Mouse (Mus musculus): ENCODE measurements at regions not wholly inside any gene's neighbourhood (a gene's known extent, or its start where the extent isn't known, plus 50 kb on each side); places are given as distances from the start of the nearest gene placed in this dataset.
A peak's percentile ranks its signal among the peaks of the same experiment; 100 is the strongest.

DNA sequence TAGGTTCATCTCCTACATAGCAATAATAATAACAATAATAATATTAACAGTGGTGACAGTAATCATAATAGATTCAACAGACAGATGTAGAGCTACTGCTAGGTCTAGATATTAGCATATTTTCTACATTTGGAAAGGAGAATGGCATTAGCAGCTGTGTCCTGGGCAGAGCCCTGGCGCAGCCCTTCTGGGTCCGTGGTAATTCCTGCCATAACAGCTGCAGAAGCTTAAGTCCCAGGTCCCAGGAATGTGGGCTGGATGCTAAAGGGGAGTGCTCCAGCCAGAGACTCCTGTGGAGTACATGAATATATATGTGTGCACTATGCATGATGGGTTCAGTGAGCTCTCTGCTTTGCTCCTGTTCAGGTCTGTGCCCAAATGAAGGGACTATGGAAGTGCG, 262.7 kb upstream of the Hs6st1 start:
- Histone ChIP-seq H3K4me1 (ENCODE audit: control insufficient read depth, insufficient read depth, low read length) (no peaks in the 10 kb centered on the region), H3K27ac (ENCODE audit: insufficient read depth, low read length) (no peak overlapping the region), H3K27me3 (ENCODE audit: control insufficient read depth, insufficient read depth, low read length) (no peaks in the 10 kb centered on the region), H3K4me3 (replicated peaks; ENCODE audit: insufficient read depth, low read depth, low read length) (no peak overlapping the region)
- TF ChIP-seq CTCF (IDR thresholded peaks at IDR 0.05; ENCODE audit: borderline replicate concordance, insufficient read depth, low read depth, low read length) (no peak), POLR2A (IDR thresholded peaks at IDR 0.05; ENCODE audit: borderline replicate concordance, insufficient read depth, low read length) (no peak)
- 75% methylated on average over 3 of the region's 3 CpGs for WGBS
- no peak for DNase-seq

DNA sequence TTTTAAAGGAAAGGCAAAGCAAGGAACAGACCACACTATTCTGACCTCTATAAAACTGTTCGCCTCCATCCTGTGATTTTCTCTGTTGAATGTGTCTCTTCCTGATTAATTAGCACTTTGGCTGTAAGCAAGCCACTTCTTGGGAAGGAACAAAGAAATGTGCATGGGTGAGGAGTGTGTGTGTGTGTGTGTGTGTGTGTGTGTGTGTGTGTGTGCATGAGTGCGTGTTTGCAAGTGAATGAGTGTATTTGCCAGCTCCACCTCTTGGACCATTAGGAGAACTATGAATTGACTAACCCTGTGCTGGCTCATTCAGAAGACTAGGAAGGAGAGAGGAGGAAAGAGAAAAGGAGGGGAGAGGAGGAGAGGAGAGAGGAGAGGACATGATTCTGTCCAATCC, 261.9 kb upstream of the Hs6st1 start:
- H3K4me1 ChIP-seq (ENCODE audit: control insufficient read depth, insufficient read depth, low read length) = peaks cover 1% of the 10 kb centered on the region; the same call in 1 of the 2 replicates
- TF ChIP-seq CTCF (IDR thresholded peaks at IDR 0.05; ENCODE audit: borderline replicate concordance, insufficient read depth, low read depth, low read length) = no peak
- TF ChIP-seq POLR2A (IDR thresholded peaks at IDR 0.05; ENCODE audit: borderline replicate concordance, insufficient read depth, low read length) = no peak
- H3K4me3 ChIP-seq (replicated peaks; ENCODE audit: insufficient read depth, low read depth, low read length) = no peak overlapping the region
- no peak for DNase-seq
- H3K27me3 ChIP-seq (ENCODE audit: control insufficient read depth, insufficient read depth, low read length) = no peaks in the 10 kb centered on the region
- no peak overlapping the region for H3K27ac ChIP-seq (ENCODE audit: insufficient read depth, low read length)
- 75% methylated on average over 2 of the region's 2 CpGs for WGBS

DNA sequence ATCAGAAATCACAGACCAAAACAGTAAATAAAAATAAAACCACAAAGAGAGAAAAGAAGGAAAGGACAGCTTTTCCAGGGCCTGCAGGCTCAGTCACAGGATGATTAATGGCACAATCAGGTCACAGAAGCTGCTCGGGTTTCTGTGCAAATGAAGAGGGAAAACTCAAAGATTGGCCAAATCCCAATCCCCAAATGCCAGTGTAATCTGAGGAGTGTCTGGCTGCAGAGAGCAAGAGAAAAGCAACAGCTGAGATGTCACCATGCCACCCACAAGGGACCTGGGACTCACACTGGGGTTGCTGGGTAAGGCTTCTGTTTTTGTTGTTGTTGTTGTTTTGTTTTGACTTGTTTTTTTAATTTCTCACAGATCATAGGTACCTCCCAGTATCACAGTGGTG, 261.5 kb upstream of the Hs6st1 start:
- Histone ChIP-seq H3K27ac (ENCODE audit: insufficient read depth, low read length) (no peak overlapping the region), H3K4me3 (replicated peaks; ENCODE audit: insufficient read depth, low read depth, low read length) (no peak overlapping the region), H3K27me3 (ENCODE audit: control insufficient read depth, insufficient read depth, low read length) (no peaks in the 10 kb centered on the region), H3K4me1 (ENCODE audit: control insufficient read depth, insufficient read depth, low read length) (peaks cover 4% of the 10 kb centered on the region)
- 3% methylated on average over 1 of the region's 1 CpGs for WGBS
- DNase-seq = peak in 1 of 2 experiments; percentile 4
- TF ChIP-seq POLR2A (IDR thresholded peaks at IDR 0.05; ENCODE audit: borderline replicate concordance, insufficient read depth, low read length) (no peak), CTCF (IDR thresholded peaks at IDR 0.05; ENCODE audit: borderline replicate concordance, insufficient read depth, low read depth, low read length) (no peak)

DNA sequence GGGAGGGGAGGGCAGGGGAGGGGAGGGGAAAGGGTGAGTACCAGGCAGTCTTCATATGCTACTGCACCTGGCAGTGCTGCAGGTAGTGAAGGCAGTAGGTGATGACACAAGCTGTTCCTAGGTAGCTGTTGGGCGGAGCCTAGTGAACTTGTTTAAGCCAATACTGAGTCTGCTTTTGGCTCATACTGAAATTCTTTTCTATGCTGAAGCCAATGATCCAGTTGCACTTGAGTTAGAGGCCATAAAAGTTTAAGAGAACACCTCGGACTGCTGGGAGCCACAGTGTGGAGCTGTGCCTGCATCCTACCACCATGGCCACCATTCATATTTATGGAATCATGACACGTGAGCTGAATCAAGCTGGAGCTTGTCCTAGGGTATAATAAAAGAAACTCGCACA, 259.3 kb upstream of the Hs6st1 start:
- no peak overlapping the region for H3K27ac ChIP-seq (ENCODE audit: insufficient read depth, low read length)
- no peak for DNase-seq
- no peak for TF ChIP-seq POLR2A (IDR thresholded peaks at IDR 0.05; ENCODE audit: borderline replicate concordance, insufficient read depth, low read length)
- no peak for TF ChIP-seq CTCF (IDR thresholded peaks at IDR 0.05; ENCODE audit: borderline replicate concordance, insufficient read depth, low read depth, low read length)
- WGBS = 89% methylated on average over 4 of the region's 4 CpGs
- H3K27me3 ChIP-seq (ENCODE audit: control insufficient read depth, insufficient read depth, low read length) = no peaks in the 10 kb centered on the region
- H3K4me1 ChIP-seq (ENCODE audit: control insufficient read depth, insufficient read depth, low read length) = peaks cover 4% of the 10 kb centered on the region
- no peak overlapping the region for H3K4me3 ChIP-seq (replicated peaks; ENCODE audit: insufficient read depth, low read depth, low read length)

DNA sequence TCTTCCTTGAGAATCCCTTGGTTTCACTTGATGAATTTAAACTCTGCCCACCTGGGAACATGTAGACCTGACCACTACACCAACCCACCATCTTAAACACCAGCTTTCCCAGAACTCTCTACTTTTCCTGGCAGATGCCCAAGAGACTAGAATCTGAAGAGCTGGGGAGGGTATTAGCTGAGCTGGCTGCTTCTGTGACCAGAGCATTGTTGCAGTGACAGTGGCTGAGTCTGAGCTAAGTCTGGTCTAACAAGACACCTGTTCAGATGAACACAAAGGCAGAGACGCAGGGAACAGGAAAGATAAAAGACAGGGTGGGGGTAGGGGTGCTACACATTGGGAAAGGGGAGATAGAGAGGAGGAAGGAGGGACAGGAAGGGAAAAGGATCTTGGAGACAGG, 258.9 kb upstream of the Hs6st1 start:
- no peak for DNase-seq
- TF ChIP-seq POLR2A (IDR thresholded peaks at IDR 0.05; ENCODE audit: borderline replicate concordance, insufficient read depth, low read length) (no peak), CTCF (IDR thresholded peaks at IDR 0.05; ENCODE audit: borderline replicate concordance, insufficient read depth, low read depth, low read length) (no peak)
- WGBS = 61% methylated on average over 1 of the region's 1 CpGs
- H3K4me3 ChIP-seq (replicated peaks; ENCODE audit: insufficient read depth, low read depth, low read length) = no peak overlapping the region
- H3K27me3 ChIP-seq (ENCODE audit: control insufficient read depth, insufficient read depth, low read length) = no peaks in the 10 kb centered on the region
- no peak overlapping the region for H3K27ac ChIP-seq (ENCODE audit: insufficient read depth, low read length)
- peaks cover 4% of the 10 kb centered on the region for H3K4me1 ChIP-seq (ENCODE audit: control insufficient read depth, insufficient read depth, low read length)

- no peak overlapping the region for H3K27ac ChIP-seq (ENCODE audit: insufficient read depth, low read length)
- DNase-seq = no peak
- H3K4me3 ChIP-seq (replicated peaks; ENCODE audit: insufficient read depth, low read depth, low read length) = no peak overlapping the region
- 91% methylated on average over 8 of the region's 8 CpGs for WGBS
- TF ChIP-seq CTCF (IDR thresholded peaks at IDR 0.05; ENCODE audit: borderline replicate concordance, insufficient read depth, low read depth, low read length) (no peak), POLR2A (IDR thresholded peaks at IDR 0.05; ENCODE audit: borderline replicate concordance, insufficient read depth, low read length) (no peak)
- H3K27me3 ChIP-seq (ENCODE audit: control insufficient read depth, insufficient read depth, low read length) = no peaks in the 10 kb centered on the region
- peaks cover 4% of the 10 kb centered on the region for H3K4me1 ChIP-seq (ENCODE audit: control insufficient read depth, insufficient read depth, low read length)
Measured at GRCm38 (mm10) chr1:35810571-35811342, 257.4 kb upstream of the Hs6st1 start.

DNA sequence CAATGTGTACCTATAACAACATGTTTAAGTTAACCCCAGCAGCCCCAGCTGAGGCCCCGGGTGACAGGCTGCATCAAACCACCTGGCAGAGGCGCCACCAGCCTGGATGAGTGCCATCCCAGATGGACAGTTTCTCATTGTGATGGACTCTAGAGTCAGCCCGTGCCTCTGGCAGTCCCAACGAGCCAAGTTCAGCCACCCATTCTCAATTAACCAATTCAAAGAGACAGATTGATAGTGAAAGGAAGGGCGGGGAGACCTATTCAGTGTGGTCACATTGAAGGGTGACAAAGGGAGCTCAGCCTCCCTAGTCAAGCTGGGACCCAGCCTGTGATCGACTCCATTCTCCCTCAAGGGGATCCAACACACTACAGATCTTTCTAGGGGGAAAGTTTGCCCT, 256.8 kb upstream of the Hs6st1 start:
- peaks cover 4% of the 10 kb centered on the region for H3K4me1 ChIP-seq (ENCODE audit: control insufficient read depth, insufficient read depth, low read length)
- no peak overlapping the region for H3K27ac ChIP-seq (ENCODE audit: insufficient read depth, low read length)
- 16% methylated on average over 6 of the region's 6 CpGs for WGBS
- H3K4me3 ChIP-seq (replicated peaks; ENCODE audit: insufficient read depth, low read depth, low read length) = no peak overlapping the region
- TF ChIP-seq CTCF (IDR thresholded peaks at IDR 0.05; ENCODE audit: borderline replicate concordance, insufficient read depth, low read depth, low read length) (no peak), POLR2A (IDR thresholded peaks at IDR 0.05; ENCODE audit: borderline replicate concordance, insufficient read depth, low read length) (no peak)
- DNase-seq = peak; percentile 45 to 59
- H3K27me3 ChIP-seq (ENCODE audit: control insufficient read depth, insufficient read depth, low read length) = no peaks in the 10 kb centered on the region

DNA sequence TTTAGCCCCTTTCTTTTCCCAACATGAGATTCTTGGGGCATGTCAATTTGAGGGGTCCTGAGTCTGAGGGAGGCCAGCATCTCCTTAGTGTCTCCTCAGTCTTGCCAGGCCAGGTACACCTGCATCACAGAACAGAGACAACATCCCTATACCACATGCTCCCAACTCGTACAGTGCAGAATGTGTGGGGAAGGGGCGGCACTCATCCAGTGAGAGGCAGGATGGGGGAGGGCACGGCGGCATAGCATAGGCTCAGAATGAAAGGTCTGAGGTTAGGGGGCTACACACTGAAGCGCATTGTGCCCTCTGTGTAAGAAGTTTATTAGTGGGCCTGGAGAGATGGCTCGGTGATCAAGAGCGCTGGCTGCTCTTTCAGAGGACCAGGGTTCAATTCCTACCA, 256.4 kb upstream of the Hs6st1 start:
- Histone ChIP-seq H3K27me3 (ENCODE audit: control insufficient read depth, insufficient read depth, low read length) (no peaks in the 10 kb centered on the region), H3K4me3 (replicated peaks; ENCODE audit: insufficient read depth, low read depth, low read length) (no peak overlapping the region), H3K27ac (ENCODE audit: insufficient read depth, low read length) (no peak overlapping the region), H3K4me1 (ENCODE audit: control insufficient read depth, insufficient read depth, low read length) (peaks cover 4% of the 10 kb centered on the region)
- WGBS = 90% methylated on average over 7 of the region's 7 CpGs
- TF ChIP-seq POLR2A (IDR thresholded peaks at IDR 0.05; ENCODE audit: borderline replicate concordance, insufficient read depth, low read length) (no peak), CTCF (IDR thresholded peaks at IDR 0.05; ENCODE audit: borderline replicate concordance, insufficient read depth, low read depth, low read length) (no peak)
- DNase-seq = no peak
